Mouse (Mus musculus) ovary, postnatal 36 days (tissue): ENCODE data around the gene Syt7.

ENCODE experiments used
- DNase-seq: peaks from one replicate; pipeline ENCODE4 v3.0.0; 2022; ENCODE audit warnings: low spot score, mixed read lengths

Gene Syt7

DNA sequence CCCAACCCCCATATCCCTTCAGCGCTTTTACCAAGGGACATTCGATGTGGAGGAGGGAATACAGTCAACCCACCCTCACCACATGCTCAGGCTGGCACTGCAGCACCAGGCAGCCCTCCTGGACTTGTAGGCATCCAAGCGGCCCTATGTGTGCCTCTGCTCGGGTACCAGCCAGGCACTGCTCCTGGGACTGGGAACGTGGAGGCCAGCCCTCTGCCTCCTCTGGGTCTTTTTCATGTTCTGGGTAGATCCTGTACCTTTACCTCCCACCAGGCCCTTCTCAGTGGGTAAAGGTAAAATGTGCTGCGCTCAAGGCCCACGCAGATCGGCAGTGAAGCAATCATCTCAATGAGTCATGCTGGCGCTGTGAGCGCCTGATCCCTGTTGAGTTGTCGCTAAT lies 71.0 kb downstream of the Syt7 start:
- no peak for DNase-seq

- no peak for DNase-seq
These were observed 72.7 kb downstream of the Syt7 start for GRCm38 (mm10) chr19:10461584-10461983.

DNA sequence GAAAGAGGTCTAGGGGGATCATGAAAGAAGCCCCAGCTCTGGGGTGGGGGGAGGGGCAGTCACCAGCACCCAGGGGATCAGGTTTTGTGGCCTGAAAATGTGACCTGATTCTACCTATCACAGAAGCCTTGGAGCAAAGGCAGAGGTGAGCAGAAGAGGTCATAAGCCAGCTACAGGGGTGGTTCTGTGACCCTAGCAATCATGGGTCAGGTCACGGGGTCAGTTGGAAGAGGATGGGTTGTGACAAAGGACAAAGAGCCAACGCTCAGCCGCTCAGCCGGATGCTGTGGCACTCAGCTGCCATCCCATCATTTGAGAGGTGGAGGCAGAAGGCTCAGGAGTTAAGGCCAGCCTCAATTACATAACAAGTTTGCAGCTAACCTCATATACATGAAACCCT lies 75.5 kb downstream of the Syt7 start:
- DNase-seq = no peak

DNA sequence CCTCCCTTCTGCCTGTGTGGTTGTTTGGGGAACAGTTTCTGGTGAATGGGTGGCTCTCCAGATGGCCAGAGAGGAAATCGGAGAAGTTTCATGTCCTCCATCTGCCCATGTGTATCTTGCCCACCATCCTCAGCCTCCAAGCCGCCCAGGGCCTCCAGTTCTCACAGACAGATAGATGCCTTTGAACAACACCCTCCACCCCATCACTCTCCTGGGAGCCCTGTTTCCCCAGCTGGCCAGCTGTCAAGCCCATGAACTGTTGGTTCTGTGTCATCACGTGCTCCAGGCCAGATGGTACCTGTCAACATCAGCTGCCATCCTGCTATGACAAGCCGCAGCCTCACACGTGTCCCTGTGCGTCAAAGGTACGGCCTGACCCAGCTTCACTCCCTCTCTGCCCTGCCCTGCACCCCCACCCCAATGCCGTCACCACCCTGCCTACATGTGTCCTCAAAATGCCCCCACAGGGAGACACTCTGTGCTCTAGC lies 80.3 kb downstream of the Syt7 start:
- DNase-seq = no peak

DNA sequence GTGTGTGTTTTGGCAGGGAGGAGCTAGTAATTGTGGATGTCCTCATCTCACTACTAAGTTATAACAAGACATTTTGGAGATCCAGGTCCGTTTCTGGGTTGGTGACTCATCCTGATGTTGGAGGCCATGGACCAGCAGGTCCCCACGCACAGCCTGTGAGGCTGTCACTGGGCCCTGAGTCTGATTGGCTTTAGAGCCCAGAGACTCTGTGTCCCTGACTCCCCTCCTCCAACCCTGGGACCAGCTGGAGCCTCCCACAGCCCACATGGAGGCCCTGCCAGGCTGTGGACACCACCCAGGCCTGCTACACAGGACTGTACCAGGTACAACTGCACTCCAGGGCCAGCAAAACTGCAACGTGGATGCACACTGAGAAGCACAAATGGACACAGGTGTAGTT lies 84.1 kb downstream of the Syt7 start:
- DNase-seq = no peak

DNA sequence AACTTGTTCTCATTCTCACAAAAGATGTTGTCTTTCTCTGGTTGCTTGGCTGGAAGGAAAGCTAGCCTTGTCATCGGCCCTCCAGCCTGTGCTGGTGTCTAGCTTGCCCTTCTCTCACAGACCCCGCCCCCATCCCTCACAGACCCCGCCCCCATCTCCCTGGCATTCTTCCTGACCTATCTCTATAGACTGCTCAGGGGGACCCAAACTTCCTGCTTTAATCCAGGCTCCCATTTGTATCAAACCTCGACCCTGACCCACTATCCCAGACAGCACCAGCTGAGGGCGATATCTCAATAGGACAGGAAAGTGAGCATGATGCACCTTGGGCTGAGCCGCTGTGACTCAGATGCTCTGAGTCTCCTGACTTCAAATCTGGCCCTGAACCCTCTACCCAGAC lies 84.9 kb downstream of the Syt7 start:
- DNase-seq = no peak

DNA sequence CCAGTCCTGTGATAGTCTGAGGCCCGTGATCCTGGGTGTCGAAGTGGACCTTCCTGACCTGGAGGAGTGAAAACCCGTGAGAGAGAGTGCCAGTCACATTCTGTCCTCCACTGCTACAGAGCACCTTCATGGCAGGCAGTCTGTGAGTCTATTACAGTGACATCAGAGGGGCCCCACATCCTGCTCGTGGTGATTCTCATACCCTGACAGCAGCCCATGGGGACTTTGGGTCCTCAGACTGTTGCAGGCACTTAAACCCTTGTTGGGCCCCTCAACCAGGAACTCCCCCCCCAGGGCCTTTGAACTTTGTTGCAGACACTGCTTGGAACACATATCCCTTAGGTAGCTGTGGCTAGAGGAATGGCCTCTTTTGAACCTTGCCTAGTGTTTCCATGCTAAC lies 90.7 kb downstream of the Syt7 start:
- no peak for DNase-seq

DNA sequence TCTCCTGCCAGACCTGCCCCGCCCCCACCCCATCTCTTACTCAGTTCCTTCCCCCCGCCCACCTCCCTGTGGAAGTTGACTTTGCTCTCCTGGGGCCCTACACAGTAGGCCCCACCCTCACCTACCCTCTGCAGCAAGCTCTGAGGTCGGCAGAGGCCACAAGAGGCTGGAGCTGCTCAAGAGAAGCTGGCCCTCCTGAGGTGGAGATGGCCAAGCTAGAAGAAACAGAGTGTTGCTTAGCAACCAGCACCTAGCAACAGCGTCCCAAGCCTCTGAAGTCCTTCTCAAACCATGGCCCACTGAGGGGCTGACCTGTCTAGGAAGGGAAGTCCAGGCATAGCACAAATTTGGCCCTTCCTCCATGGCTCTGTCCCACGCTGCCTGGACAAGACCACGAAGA lies 93.8 kb downstream of the Syt7 start, which contains the start of gene Ppp1r32:
TSS of gene Ppp1r32 (minus strand) at position 226 of the 400 bp plus-strand sequence.
- DNase-seq = no peak

DNA sequence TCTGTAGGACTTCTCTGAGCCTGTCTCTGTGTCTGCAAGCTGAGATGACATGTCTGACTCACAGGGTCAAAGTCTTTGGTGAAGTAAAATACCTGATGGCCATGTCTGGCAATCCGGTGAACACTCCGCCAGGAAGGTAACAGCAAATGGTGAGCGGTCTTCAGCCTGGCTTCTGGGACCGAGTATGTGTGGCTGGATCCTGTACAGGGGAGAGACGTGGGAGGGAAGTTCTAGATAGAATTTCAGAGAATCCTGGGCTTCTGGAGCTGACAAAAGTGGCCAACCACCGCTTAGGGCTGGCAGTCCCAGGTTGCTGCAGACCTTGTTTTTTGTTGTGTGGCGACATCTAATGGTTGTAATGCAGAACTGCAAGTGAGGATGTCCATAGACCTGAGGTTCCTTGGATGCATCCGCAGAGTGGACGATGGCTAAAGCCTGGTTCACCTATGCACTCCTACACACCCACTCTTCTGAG lies 97.4 kb downstream of the Syt7 start:
- DNase-seq = peak; percentile 24

DNA sequence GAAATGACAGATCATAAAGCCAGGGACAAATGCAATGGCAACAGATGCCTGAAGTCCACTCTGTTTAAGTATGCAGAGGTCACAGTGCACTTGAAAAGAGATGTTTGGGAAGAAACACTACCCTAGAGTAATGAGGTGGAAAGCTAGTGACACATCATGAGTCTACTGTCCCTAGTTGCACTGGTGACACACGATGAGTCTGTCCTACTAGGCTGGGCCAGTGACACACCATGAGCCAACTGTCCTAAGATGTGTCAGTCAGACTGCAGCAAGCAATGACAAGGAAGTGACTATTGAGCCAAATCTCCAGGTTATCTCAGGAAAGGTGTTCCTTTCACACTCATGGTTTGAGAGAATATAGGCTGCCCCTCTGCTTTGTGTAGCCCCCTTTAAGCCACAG lies 106.8 kb downstream of the Syt7 start:
- no peak for DNase-seq

DNA sequence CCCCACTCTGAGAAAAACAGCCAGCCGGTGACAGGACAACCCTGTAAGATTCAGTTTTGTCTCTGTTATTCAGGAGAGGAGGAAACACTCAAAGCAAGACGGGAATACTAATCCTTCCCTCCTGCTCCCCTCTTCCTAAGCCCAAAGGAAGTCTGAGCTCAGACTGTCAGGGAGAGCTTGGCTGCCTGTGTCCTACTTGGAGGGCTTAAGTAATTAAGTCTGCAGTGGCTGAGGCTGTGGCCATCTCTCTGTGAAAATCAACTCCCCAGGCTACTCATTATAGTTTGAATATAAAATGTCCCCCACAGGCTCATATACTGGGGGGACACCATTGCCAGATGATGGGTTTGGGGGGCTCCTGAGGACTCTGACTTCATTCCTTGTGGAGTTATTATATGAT lies 108.1 kb downstream of the Syt7 start:
- DNase-seq = no peak

DNA sequence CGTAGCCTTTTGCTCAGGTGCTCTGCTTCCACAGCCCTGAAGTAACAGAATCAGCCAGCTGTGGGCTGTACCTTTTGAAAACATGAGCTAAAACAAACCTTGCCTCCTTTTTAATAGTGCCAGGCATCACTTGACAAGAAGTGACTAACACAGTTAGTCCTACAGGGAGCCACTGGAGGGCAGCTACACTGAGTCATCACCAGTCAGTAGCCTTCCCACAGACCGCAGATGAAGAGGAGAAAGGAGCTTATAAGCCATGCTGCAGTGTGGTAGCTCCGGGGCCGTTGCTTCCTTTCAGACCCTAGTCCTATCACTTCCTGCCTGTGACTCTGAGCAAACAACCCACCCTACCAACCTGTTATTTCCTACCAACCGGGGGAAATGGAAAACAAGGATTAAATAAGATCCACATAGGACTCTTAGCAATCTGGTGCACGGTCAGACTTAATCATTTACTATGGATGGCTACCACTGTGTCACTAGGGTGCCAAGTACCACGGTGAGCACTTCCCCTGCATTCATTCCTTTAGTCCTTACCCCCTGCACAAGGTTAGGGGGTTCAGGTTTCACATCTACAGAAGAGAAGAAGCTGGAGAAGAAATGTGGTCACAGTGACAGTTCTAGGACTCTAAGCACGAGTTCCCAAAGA lies 108.7 kb downstream of the Syt7 start:
- DNase-seq = no peak

DNA sequence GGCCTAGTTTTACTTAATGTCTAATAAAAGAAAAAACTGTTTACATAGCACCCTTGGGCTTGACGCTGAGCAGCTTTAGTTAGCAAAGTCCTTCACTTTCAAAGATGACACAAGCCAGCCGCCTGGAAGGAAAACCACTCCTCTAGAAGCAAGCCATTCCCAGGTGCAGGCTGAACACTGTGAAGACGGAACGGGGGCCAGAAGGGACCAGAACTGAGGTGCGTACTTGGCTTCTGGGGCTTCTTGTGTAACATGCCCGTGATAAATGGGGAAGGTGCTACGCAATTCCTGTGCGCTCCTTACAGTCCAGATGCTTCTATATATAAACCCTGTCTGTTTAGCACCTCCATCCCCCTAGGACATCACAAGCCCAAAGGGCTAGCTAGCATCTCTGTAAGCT lies 111.7 kb downstream of the Syt7 start:
- no peak for DNase-seq

DNA sequence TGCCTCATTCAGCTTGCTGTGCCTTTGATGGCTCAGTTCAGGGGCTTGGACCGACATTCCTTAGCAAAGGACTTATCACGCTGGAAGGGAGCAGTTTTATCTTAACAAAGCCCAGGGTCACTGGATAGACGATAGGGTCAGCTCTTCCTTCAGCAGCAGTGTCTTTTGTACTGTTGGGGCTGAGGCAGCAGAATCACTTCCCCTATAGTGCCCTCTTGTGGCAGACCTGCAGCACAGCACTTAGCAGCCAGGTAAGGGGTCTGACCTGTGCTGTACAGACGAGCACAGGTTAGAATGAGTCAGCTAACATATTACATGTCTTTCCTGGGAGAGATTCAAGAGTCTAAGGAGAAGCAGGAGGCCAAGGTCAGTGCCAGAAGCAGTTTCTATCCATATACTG lies 113.7 kb downstream of the Syt7 start:
- DNase-seq = peak; percentile 20
